In genomic region chr6:100562719-100563551, GRCm38 (mm10) we compare ENCODE assay signal across 8 mouse cellular contexts.
DNase-seq lines count a peak whose midpoint lies in the region; ATAC-seq and TF ChIP-seq lines count a peak whose summit lies in the region.

No protein-coding gene starts in this region.

- TF ChIP-seq POLR2A in heart, adult 2 months (IDR thresholded peaks at IDR 0.05; ENCODE audit: insufficient read depth, low read depth, low read length): no peak
- TF ChIP-seq POLR2A in testis, adult 2 months (IDR thresholded peaks at IDR 0.05; ENCODE audit: control insufficient read depth, low read depth, low read length): no peak

- ATAC-seq in forebrain, embryonic 16.5 days: peak; percentile 55
- ATAC-seq in midbrain, embryonic 11.5 days (ENCODE audit: low FRiP score): peak; percentile 80

- H3K4me2 ChIP-seq in forebrain, embryonic 16.5 days (ENCODE audit: low read length): peak overlapping the region; percentile 100
- H3K4me2 ChIP-seq in midbrain, embryonic 11.5 days: peak overlapping the region; percentile 70

- TF ChIP-seq EP300 in heart, adult 2 months (IDR thresholded peaks at IDR 0.05; ENCODE audit: insufficient read depth, low read depth, low read length): no peak

- peaks cover 2% of the 10 kb centered on the region; the same call in 1 of the 2 replicates for H3K27me3 ChIP-seq in heart, adult 2 months (ENCODE audit: control insufficient read depth, insufficient read depth, low read length)
- no peaks in the 10 kb centered on the region for H3K27me3 ChIP-seq in forebrain, embryonic 16.5 days (replicated peaks; ENCODE audit: control insufficient read depth, insufficient read depth, low read length)
- peaks cover 99% of the 10 kb centered on the region for H3K27me3 ChIP-seq in limb, embryonic 10.5 days (ENCODE audit: low read depth, poor library complexity, severe bottlenecking)
- peaks cover 13% of the 10 kb centered on the region for H3K27me3 ChIP-seq in midbrain, embryonic 11.5 days (ENCODE audit: control insufficient read depth, insufficient read depth, low read length)
- no peaks in the 10 kb centered on the region for H3K27me3 ChIP-seq in testis, adult 2 months (ENCODE audit: control insufficient read depth, insufficient read depth, low read length)

- DNase-seq in heart, adult 2 months: peak in 1 of 2 experiments; percentile 18
- no peak for DNase-seq in heart, adult 18-20 months
- peak; percentile 71 for DNase-seq in cerebellum, adult 11-12 months
- peak; percentile 23 for DNase-seq in induced T-regulatory cell, adult 2 months (ENCODE audit: low read depth)
- DNase-seq in limb, embryonic 10.5 days (ENCODE audit: low spot score): peak; percentile 64
- peak; percentile 97 for DNase-seq in midbrain, embryonic 11.5 days (ENCODE audit: low spot score, missing footprints)

- TF ChIP-seq CTCF in heart, adult 2 months (IDR thresholded peaks at IDR 0.05): no peak
- no peak for TF ChIP-seq CTCF in testis, adult 2 months (IDR thresholded peaks at IDR 0.05; ENCODE audit: control insufficient read depth, insufficient read depth, insufficient replicate concordance, low read depth, low read length)

- peak overlapping the region; percentile 60 for H3K4me3 ChIP-seq in heart, adult 2 months
- peak overlapping the region; percentile 58 for H3K4me3 ChIP-seq in forebrain, embryonic 16.5 days (replicated peaks; ENCODE audit: low read length)
- H3K4me3 ChIP-seq in limb, embryonic 10.5 days: peak overlapping the region; percentile 55
- peak overlapping the region; percentile 33 for H3K4me3 ChIP-seq in midbrain, embryonic 11.5 days (ENCODE audit: low read depth, low read length)
- H3K4me3 ChIP-seq in testis, adult 2 months (ENCODE audit: control insufficient read depth, low read depth, low read length): peak overlapping the region; percentile 83

- intact Hi-C loops in heart, adult 2 months (cut with DNase I): no loop called here

- 4% methylated on average over 51 of the region's 51 CpGs for WGBS in heart, adult 2 months
- whole genome bisulfite sequencing in forebrain, embryonic 16.5 days: under 1% methylated on average over 51 of the region's 51 CpGs
- 1% methylated on average over 51 of the region's 51 CpGs for WGBS in limb, embryonic 10.5 days
- WGBS in midbrain, embryonic 11.5 days: under 1% methylated on average over 51 of the region's 51 CpGs

- H3K4me1 ChIP-seq in heart, adult 2 months (ENCODE audit: control insufficient read depth, insufficient read depth, low read length): peaks cover 2% of the 10 kb centered on the region; the same call in 1 of the 2 replicates
- peaks cover 24% of the 10 kb centered on the region for H3K4me1 ChIP-seq in forebrain, embryonic 16.5 days (replicated peaks; ENCODE audit: control insufficient read depth, insufficient read depth, low read length)
- H3K4me1 ChIP-seq in limb, embryonic 10.5 days: peaks cover 33% of the 10 kb centered on the region
- H3K4me1 ChIP-seq in midbrain, embryonic 11.5 days (ENCODE audit: control insufficient read depth, insufficient read depth, low read length): peaks cover 21% of the 10 kb centered on the region
- H3K4me1 ChIP-seq in testis, adult 2 months (ENCODE audit: control insufficient read depth, insufficient read depth, low read length): peaks cover 10% of the 10 kb centered on the region

- H3K27ac ChIP-seq in heart, adult 2 months: no peak overlapping the region
- H3K27ac ChIP-seq in forebrain, embryonic 16.5 days (ENCODE audit: low read length): peak overlapping the region; percentile 90
- H3K27ac ChIP-seq in limb, embryonic 10.5 days: peak overlapping the region; percentile 64
- H3K27ac ChIP-seq in midbrain, embryonic 11.5 days (ENCODE audit: low read depth, low read length): peak overlapping the region; percentile 50; the same call in 1 of the 2 replicates
- H3K27ac ChIP-seq in testis, adult 2 months (ENCODE audit: control insufficient read depth, insufficient read depth, low read depth, low read length): no peak overlapping the region

- H3K36me3 ChIP-seq in heart, adult 2 months (ENCODE audit: control insufficient read depth, insufficient read depth, low read length): no peaks in the 10 kb centered on the region
- no peaks in the 10 kb centered on the region for H3K36me3 ChIP-seq in forebrain, embryonic 16.5 days (ENCODE audit: control insufficient read depth, insufficient read depth)
- no peaks in the 10 kb centered on the region for H3K36me3 ChIP-seq in limb, embryonic 10.5 days
- H3K36me3 ChIP-seq in midbrain, embryonic 11.5 days (ENCODE audit: control insufficient read depth, insufficient read depth, low read length): no peaks in the 10 kb centered on the region
- H3K36me3 ChIP-seq in testis, adult 2 months (ENCODE audit: control insufficient read depth, insufficient read depth, low read length): no peaks in the 10 kb centered on the region

- no peaks in the 10 kb centered on the region for H3K79me2 ChIP-seq in heart, adult 2 months (replicated peaks; ENCODE audit: control insufficient read depth, insufficient read depth, low read length)

- peak overlapping the region; percentile 29; the same call in 1 of the 2 replicates for H3K9ac ChIP-seq in heart, adult 2 months (ENCODE audit: low read depth, low read length)
- H3K9ac ChIP-seq in forebrain, embryonic 16.5 days (replicated peaks; ENCODE audit: low read depth, low read length): peak overlapping the region; percentile 82
- peak overlapping the region; percentile 63 for H3K9ac ChIP-seq in midbrain, embryonic 11.5 days (ENCODE audit: low read length)

- H3K9me3 ChIP-seq in forebrain, embryonic 16.5 days (ENCODE audit: control insufficient read depth, low read length): no peaks in the 10 kb centered on the region
- H3K9me3 ChIP-seq in limb, embryonic 10.5 days (replicated peaks): no peaks in the 10 kb centered on the region
- H3K9me3 ChIP-seq in midbrain, embryonic 11.5 days (ENCODE audit: control insufficient read depth, low read length): no peaks in the 10 kb centered on the region

Comparison
In these comparisons a context has a peak if more than half of its experiments do, and no peak if none do; other contexts are left out.
1. DNase-seq: peak in cerebellum, adult 11-12 months (single experiment), induced T-regulatory cell, adult 2 months (single experiment), limb, embryonic 10.5 days (single experiment) and midbrain, embryonic 11.5 days (single experiment); none in heart, adult 18-20 months (0 of 2).
2. H3K27ac ChIP-seq: peak in forebrain, embryonic 16.5 days (single experiment), limb, embryonic 10.5 days (single experiment) and midbrain, embryonic 11.5 days (single experiment); none in heart, adult 2 months (single experiment) and testis, adult 2 months (single experiment).
3. H3K4me3 ChIP-seq: peak in every context shown above with its lines; median percentile 83 in testis, adult 2 months; 60 in heart, adult 2 months; 58 in forebrain, embryonic 16.5 days; 55 in limb, embryonic 10.5 days; 33 in midbrain, embryonic 11.5 days.
4. H3K9ac ChIP-seq: peak in every context shown above with its lines; median percentile 82 in forebrain, embryonic 16.5 days; 63 in midbrain, embryonic 11.5 days; 29 in heart, adult 2 months.